Mouse (Mus musculus) liver, embryonic 14.5 days (tissue): ENCODE measurements around the gene Ube2n.

Experiments
- CTCF ChIP-seq: IDR thresholded peaks from 2 replicates; pipeline ENCODE4 v1.5.1; 2016; ENCODE audit warnings: antibody characterized with exemption, low read depth, control low read depth
- EP300 ChIP-seq: IDR thresholded peaks from 2 replicates; pipeline ENCODE4 v1.6.1; 2016; ENCODE audit warnings: antibody characterized with exemption, low read depth

DNA sequence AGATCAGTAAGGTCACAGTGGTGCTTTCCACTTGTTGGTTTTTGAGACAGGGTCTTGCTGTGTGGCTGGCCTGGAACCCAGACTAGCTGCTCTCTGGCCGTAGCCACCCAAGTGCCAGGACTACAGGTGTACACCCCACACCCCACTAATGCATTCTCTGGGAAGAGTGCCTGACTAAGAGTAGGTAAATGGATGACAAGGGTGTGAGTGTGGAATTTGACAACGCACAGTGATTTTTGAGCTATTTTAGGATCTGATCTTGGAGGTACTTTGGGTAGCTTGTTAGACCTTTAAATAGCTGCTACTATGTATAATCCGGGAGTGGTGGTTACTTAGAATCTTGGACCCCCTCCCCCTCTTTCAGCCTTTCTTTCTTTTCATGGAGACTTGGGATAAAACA, 24.3 kb downstream of the Ube2n start:
- TF ChIP-seq CTCF (no peak), EP300 (no peak)
